Mouse (Mus musculus) stomach, embryonic 16.5 days (tissue): ENCODE results near the gene Clstn2. TPM values are rescaled to one million over a fixed set of nuclear protein-coding genes. Genes with fewer than 3 reads are reported as not detected.

Experiments used
- ATAC-seq: fragments of 200-750 bp; cut with Nextera tagmentation; 2 replicates; pipeline ENCODE4 v1.8.0; 2017; ENCODE audit warnings: moderate number of reproducible peaks, moderate TSS enrichment; ENCODE audit not compliant: insufficient read depth, low FRiP score
- H3K27ac ChIP-seq: fragments of 300-500 bp; sonication (generic); 2 replicates; pipeline ENCODE4 v1.5.1; 2014; ENCODE audit warnings: low read length
- H3K27me3 ChIP-seq: fragments of 300-500 bp; sonication (generic); 2 replicates; pipeline ENCODE4 v1.6.1; 2014; ENCODE audit warnings: low read length, control low read depth, mixed read lengths; ENCODE audit not compliant: control insufficient read depth, insufficient read depth
- H3K36me3 ChIP-seq: fragments of 300-500 bp; sonication (generic); 2 replicates; pipeline ENCODE4 v1.6.1; 2014; ENCODE audit warnings: low read length; ENCODE audit not compliant: control insufficient read depth, insufficient read depth
- H3K4me1 ChIP-seq: fragments of 300-500 bp; sonication (generic); 2 replicates; pipeline ENCODE4 v1.6.1; 2014; ENCODE audit warnings: low read length, control low read depth, mixed read lengths; ENCODE audit not compliant: control insufficient read depth, insufficient read depth
- H3K4me2 ChIP-seq: fragments of 300-500 bp; sonication (generic); 2 replicates; pipeline ENCODE4 v1.6.1; 2014; ENCODE audit warnings: low read depth, low read length, mixed read lengths
- H3K4me3 ChIP-seq: fragments of 300-500 bp; sonication (generic); replicated peaks from 2 replicates; pipeline ENCODE4 v1.5.1; 2014; ENCODE audit warnings: mild to moderate bottlenecking, low read length
- H3K9ac ChIP-seq: fragments of 300-500 bp; sonication (generic); 2 replicates; pipeline ENCODE4 v1.6.1; 2014; ENCODE audit warnings: low read length
- H3K9me3 ChIP-seq: fragments of 300-500 bp; sonication (generic); replicated peaks from 2 replicates; pipeline ENCODE4 v1.6.1; 2016; ENCODE audit warnings: low read length, control low read depth; ENCODE audit not compliant: control insufficient read depth
- WGBS: fragments of 180-500 bp; shearing (Covaris S2); extraction: QIAGEN DNeasy Blood & Tissue Kit; methylation state at CpG from one replicate; pipeline ENCODE4 v1.1.7; 2014; 5-methylcytosine and 5-hydroxymethylcytosine counted together
- polyA plus RNA-seq: library from polyadenylated mRNA; unstranded; fragments of >200 nt; fragmentation: Nextera tagmentation; extraction: Ambion mirVana; gene quantifications from 2 replicates; pipeline ENCODE4 v1.2.1, GENCODE M21; 2015

Gene Clstn2
- polyA plus RNA-seq, 1 experiment from 2014 or later: 1.0 TPM

DNA sequence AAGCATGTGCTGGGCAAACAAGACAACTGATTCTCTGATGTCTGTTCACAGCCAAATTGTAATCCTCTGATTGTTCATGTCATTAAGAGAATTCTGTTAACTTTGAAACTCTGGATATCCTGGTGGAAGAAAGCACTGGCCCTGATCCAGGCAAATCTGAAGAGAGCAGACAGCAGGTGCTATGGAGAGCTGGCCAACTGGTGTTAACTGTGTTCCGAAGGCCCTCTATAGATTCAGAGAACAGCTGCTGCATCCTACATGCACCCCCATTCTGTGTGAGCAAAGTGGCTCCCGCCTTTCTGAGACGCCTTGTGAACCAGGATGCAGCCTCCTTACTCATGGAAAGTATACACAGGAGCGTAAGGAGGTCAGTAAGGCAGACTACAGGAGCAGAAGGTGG is 66.3 kb downstream of the Clstn2 start:
- Histone ChIP-seq H3K4me3 (no peak overlapping the region), H3K4me1 (no peaks in the 10 kb centered on the region), H3K27ac (no peak overlapping the region), H3K4me2 (no peak overlapping the region), H3K36me3 (no peaks in the 10 kb centered on the region), H3K9me3 (no peaks in the 10 kb centered on the region), H3K27me3 (no peaks in the 10 kb centered on the region), H3K9ac (no peak overlapping the region)
- 70% methylated on average over 4 of the region's 4 CpGs for WGBS
- ATAC-seq: no peak

DNA sequence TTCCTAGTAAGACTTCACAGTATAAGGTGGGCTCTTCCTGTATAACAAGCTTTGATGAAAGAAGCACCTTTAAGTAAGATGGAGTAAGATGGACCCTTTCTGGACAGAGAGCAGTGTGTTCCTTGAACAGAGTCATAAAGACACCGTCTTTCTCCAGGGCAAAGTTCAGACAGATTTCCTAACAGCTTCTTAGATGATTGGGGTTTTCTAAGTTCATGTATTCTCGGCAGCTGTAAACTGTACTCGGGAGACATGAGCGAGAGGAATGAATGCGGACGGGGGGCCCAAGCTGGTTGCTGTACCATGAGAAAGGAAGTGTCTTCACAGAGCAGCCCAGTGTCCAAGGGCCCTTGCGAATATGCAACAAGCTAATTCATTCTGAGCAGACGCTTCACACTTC is 75.5 kb downstream of the Clstn2 start:
- Histone ChIP-seq H3K36me3 (no peaks in the 10 kb centered on the region), H3K4me1 (no peaks in the 10 kb centered on the region), H3K4me3 (no peak overlapping the region), H3K9ac (no peak overlapping the region), H3K4me2 (no peak overlapping the region), H3K9me3 (no peaks in the 10 kb centered on the region), H3K27ac (no peak overlapping the region), H3K27me3 (no peaks in the 10 kb centered on the region)
- no peak for ATAC-seq
- WGBS: 67% methylated on average over 8 of the region's 8 CpGs

DNA sequence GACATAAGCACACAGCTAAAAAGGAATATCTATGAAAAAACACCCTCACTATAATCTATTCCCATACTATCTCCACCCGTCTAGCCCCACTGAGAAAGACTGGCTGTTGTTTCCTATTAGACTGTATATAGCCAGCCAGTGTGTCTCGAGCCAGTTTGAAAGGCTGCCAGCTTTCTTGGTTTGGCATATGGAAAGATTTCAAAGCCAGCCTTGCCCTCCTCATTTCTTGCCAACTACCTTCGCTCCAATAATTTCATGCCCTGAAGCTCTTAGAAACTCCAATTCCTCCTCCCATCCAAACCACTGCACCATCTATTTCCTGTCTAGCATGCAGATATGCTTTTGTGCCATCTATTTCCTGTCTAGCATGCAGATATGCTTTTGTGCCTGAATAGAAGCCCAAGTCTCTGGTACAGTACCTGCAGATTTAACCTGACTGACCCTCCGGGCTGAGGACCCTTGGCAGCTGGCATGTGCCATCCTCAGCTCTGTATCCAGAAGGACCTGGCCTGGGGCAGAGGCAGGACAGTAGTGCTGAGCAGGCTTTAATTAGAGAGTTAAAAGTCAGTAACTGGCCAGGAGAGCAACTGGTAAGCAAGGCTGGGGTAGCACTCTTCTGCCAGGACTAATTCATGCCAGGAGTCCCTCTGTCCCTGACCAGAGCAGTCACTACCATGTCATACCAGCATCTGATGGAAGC is 76.4 kb downstream of the Clstn2 start:
- WGBS: 64% methylated on average over 4 of the region's 4 CpGs
- no peak overlapping the region for H3K27ac ChIP-seq
- H3K9ac ChIP-seq: no peak overlapping the region
- no peak for ATAC-seq
- no peaks in the 10 kb centered on the region for H3K9me3 ChIP-seq
- no peaks in the 10 kb centered on the region for H3K36me3 ChIP-seq
- no peaks in the 10 kb centered on the region for H3K4me1 ChIP-seq
- no peak overlapping the region for H3K4me2 ChIP-seq
- no peak overlapping the region for H3K4me3 ChIP-seq
- H3K27me3 ChIP-seq: no peaks in the 10 kb centered on the region

DNA sequence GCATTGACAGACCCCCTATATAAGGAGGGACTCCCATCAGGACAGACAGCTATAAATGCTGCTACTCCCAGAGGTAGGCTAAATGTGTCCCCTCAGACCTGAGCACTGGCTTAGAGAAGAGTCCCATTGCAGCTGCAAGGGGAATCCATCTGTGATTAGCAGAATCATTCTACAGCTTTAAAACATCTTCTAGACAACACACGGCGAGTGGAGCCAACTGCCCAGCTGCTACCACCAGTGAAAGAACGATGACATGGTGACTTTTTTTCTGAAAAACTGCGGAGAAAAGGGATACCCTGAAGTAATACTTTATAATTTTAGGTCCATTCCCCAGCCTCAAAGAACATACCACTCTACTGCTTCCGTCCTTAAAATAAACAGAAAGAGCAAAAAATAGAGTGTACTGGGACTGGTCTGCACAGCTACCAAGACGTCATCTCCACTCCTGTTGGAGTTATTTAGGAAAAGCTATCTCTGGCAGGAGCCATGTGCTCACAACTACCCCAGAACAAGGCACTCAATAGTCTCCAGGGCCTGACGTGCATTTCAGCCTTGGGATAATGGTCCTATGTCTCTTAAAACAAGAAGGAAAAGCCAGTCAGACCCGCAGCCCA is 79.1 kb downstream of the Clstn2 start:
- H3K4me3 ChIP-seq: no peak overlapping the region
- no peak overlapping the region for H3K27ac ChIP-seq
- no peaks in the 10 kb centered on the region for H3K27me3 ChIP-seq
- 56% methylated on average over 8 of the region's 8 CpGs for WGBS
- no peak overlapping the region for H3K9ac ChIP-seq
- no peak overlapping the region for H3K4me2 ChIP-seq
- H3K9me3 ChIP-seq: no peaks in the 10 kb centered on the region
- ATAC-seq: no peak
- H3K4me1 ChIP-seq: no peaks in the 10 kb centered on the region
- no peaks in the 10 kb centered on the region for H3K36me3 ChIP-seq

DNA sequence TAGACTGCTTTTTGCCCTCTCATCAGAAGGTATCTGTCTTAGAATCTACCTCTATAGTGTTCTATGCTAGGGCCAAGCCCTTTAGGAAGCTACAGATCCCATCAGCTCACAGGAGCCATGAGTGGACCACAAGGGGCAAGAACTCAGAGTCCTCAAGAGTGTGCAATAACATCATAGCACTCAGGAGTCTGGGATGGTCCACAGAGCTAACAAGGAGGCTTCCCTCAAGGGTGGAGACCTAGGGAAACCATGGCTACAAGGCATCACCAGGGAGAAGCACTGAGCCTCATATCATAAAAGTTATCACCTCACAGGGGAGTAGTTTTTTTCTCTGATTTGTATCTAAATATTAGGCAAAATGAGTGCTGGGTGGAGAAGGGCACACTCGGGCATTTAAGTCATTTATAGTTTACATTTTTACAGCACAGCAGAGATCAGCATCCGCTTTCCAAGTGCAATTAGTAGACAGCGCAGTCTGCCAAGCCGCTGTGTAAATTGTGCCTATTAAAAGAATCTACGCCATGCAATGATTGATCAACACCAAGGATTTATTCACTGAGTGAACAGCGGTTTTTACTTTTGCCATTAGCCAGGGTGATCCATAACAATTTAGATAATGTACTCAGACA is 82.5 kb downstream of the Clstn2 start:
- Histone ChIP-seq H3K27me3 (no peaks in the 10 kb centered on the region), H3K9ac (no peak overlapping the region), H3K4me2 (no peak overlapping the region), H3K36me3 (no peaks in the 10 kb centered on the region), H3K4me1 (no peaks in the 10 kb centered on the region), H3K27ac (no peak overlapping the region), H3K9me3 (no peaks in the 10 kb centered on the region), H3K4me3 (no peak overlapping the region)
- no peak; the same call in 1 of the 2 replicates for ATAC-seq
- 44% methylated on average over 6 of the region's 6 CpGs for WGBS

DNA sequence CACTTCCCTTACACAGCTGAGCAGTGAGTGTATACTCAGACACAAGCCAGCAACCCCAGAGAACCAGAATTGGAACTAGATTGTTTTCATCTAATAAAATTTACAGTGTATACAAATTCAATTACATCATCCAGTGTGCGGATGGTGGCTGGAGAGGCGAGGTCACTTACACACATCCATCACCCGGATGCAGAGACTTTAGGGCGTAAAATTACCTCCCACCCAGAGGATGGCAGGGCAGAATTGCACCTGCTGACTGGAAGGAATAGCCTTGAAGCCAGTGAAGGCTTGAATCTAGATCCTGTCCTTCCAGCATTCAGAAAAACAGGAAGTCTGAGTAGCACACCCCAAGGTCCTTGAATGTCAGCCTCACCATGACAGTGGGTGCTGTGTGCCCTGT is 113.7 kb downstream of the Clstn2 start:
- no peaks in the 10 kb centered on the region for H3K36me3 ChIP-seq
- 43% methylated on average over 4 of the region's 4 CpGs for WGBS
- no peak for ATAC-seq
- no peak overlapping the region for H3K4me3 ChIP-seq
- H3K9ac ChIP-seq: no peak overlapping the region
- H3K4me1 ChIP-seq: no peaks in the 10 kb centered on the region
- no peaks in the 10 kb centered on the region for H3K9me3 ChIP-seq
- no peak overlapping the region for H3K27ac ChIP-seq
- no peak overlapping the region for H3K4me2 ChIP-seq
- H3K27me3 ChIP-seq: no peaks in the 10 kb centered on the region

DNA sequence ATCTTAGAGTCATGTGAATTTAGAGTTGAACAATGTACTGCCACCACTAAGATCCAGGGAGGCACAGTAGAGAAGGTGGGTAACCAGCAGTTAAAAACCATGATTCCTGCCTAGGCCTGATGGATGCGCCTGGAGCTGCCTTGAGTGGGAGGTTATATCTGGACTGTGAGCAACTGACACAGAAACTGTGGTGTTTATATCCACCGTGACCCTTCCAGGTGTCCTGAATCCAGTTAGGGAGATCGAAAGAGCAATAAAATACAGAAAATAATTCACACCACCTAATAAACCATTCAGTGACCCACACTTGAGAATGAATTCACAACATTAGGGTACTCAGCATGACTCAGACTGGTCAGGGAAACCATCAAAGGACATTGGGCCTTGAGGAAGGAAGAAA is 141.6 kb downstream of the Clstn2 start:
- no peak overlapping the region for H3K27ac ChIP-seq
- H3K9me3 ChIP-seq: no peaks in the 10 kb centered on the region
- ATAC-seq: no peak
- no peaks in the 10 kb centered on the region for H3K27me3 ChIP-seq
- H3K36me3 ChIP-seq: no peaks in the 10 kb centered on the region
- WGBS: 64% methylated on average over 3 of the region's 3 CpGs
- H3K4me2 ChIP-seq: no peak overlapping the region
- no peak overlapping the region for H3K4me3 ChIP-seq
- no peaks in the 10 kb centered on the region for H3K4me1 ChIP-seq
- H3K9ac ChIP-seq: no peak overlapping the region

DNA sequence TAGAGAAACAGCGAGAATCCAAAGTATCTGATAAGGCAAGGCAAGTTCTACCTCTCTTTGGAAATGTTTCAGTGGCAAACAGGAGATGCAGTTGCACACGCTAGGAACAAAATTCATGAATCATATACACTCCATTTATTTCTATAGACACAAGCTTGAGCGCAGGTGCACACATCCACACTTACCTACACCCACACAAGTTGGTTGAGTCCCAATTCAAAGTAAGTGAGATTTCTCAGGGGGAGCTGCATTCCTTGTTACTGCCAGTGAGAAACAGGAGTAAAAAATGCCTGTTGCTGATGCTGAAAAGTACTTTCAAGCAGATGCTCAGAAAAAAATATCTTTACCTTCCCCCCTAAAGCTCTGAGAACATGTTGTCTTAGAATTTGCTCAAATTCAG is 149.6 kb downstream of the Clstn2 start:
- Histone ChIP-seq H3K4me1 (no peaks in the 10 kb centered on the region), H3K4me3 (no peak overlapping the region), H3K4me2 (no peak overlapping the region), H3K9ac (no peak overlapping the region), H3K27me3 (no peaks in the 10 kb centered on the region), H3K9me3 (no peaks in the 10 kb centered on the region), H3K27ac (no peak overlapping the region), H3K36me3 (no peaks in the 10 kb centered on the region)
- WGBS: 89% methylated on average over 3 of the region's 3 CpGs
- ATAC-seq: no peak

DNA sequence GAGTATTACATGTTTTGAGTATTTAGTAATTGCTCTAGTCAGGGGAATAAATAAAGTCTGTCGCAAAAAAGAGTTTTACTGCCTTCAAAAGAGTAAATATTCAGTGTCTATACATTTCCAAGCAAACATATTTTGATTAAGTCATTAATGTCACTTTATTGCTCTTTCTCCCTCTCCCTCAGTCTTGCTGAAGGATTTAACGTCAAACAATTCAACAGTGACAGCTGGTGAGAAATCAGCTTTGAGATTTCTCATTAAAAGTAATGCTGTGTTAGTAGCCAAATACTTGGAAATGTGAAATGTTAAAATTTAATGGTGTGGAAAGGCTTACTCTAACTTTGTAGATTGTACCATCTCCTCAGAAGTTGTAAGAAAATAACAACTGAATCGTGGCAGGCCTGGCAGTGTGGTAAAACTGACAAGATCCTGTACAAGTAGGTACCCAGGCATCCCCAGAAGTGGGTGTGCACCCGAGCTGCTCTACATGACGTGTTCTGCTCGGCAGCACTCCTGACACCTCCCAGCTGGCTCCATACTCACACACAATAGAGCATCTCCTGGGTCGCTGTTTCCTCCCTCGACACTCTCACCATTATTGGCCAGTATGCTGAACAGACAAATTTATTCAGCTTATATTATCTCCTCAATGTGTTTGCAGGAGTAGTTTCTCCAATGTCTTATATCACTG is 165.8 kb downstream of the Clstn2 start:
- no peaks in the 10 kb centered on the region for H3K9me3 ChIP-seq
- 51% methylated on average over 8 of the region's 8 CpGs for WGBS
- H3K9ac ChIP-seq: no peak overlapping the region
- no peaks in the 10 kb centered on the region for H3K4me1 ChIP-seq
- no peak overlapping the region for H3K4me2 ChIP-seq
- no peaks in the 10 kb centered on the region for H3K36me3 ChIP-seq
- no peaks in the 10 kb centered on the region for H3K27me3 ChIP-seq
- no peak for ATAC-seq
- H3K27ac ChIP-seq: no peak overlapping the region
- no peak overlapping the region for H3K4me3 ChIP-seq
